Mouse (Mus musculus) heart, adult 2 months (tissue): ENCODE data around the gene Cfb. TPM values are rescaled to one million over a fixed set of nuclear protein-coding genes. Genes with fewer than 3 reads are reported as not detected.
A peak's percentile ranks its signal among the peaks of the same experiment; 100 is the strongest.

Experiments used
- DNase-seq, 2 experiments: peaks; one replicate each; pipeline ENCODE4 v3.0.0; 2021
- H3K27ac ChIP-seq: fragments of 200-600 bp; 2 replicates; pipeline ENCODE4 v1.8.1; 2022
- H3K27me3 ChIP-seq: fragments of 200-500 bp; 2 replicates; pipeline ENCODE4 v1.6.1; 2012; ENCODE audit warnings: mild to moderate bottlenecking, low read length, inconsistent platforms, mixed read lengths; ENCODE audit not compliant: control insufficient read depth, insufficient read depth
- H3K36me3 ChIP-seq: fragments of 200-500 bp; 2 replicates; pipeline ENCODE4 v1.6.1; 2012; ENCODE audit warnings: low read length, inconsistent platforms; ENCODE audit not compliant: control insufficient read depth, insufficient read depth
- H3K4me1 ChIP-seq: fragments of 200-500 bp; 2 replicates; pipeline ENCODE4 v1.6.1; 2011; ENCODE audit warnings: low read length; ENCODE audit not compliant: control insufficient read depth, insufficient read depth
- H3K4me3 ChIP-seq: fragments of 200-600 bp; 2 replicates; pipeline ENCODE4 v1.8.1; 2022
- H3K79me2 ChIP-seq: fragments of 200-500 bp; replicated peaks from 2 replicates; pipeline ENCODE4 v1.6.1; 2012; ENCODE audit warnings: mild to moderate bottlenecking, inconsistent platforms, low read length, moderate library complexity, mixed read lengths; ENCODE audit not compliant: control insufficient read depth, insufficient read depth
- H3K9ac ChIP-seq: fragments of 200-500 bp; 2 replicates; pipeline ENCODE4 v1.6.1; 2012; ENCODE audit warnings: low read depth, mild to moderate bottlenecking, control low read depth, inconsistent platforms, low read length, mixed read lengths
- CTCF ChIP-seq: fragments of 200-600 bp; IDR thresholded peaks from 2 replicates; pipeline ENCODE4 v1.8.1; 2022; ENCODE audit warnings: antibody characterized with exemption, mild to moderate bottlenecking, moderate library complexity
- EP300 ChIP-seq: fragments of 200-500 bp; IDR thresholded peaks from 2 replicates; pipeline ENCODE4 v1.6.1; 2011; ENCODE audit warnings: low read depth, low read length, control low read depth; ENCODE audit not compliant: insufficient read depth
- POLR2A ChIP-seq: fragments of 200-500 bp; IDR thresholded peaks from 2 replicates; pipeline ENCODE4 v1.6.1; 2011; ENCODE audit warnings: mild to moderate bottlenecking, low read depth, low read length, control low read depth; ENCODE audit not compliant: insufficient read depth
- WGBS: fragments of 180-500 bp; shearing (Covaris S2); methylation state at CpG from one replicate; pipeline ENCODE4 v1.1.7; 2018; 5-methylcytosine and 5-hydroxymethylcytosine counted together
- intact Hi-C: fragments of 180-260 bp; cut with DNase I; formaldehyde crosslinking; loops from one replicate; pipeline ENCODE4 v1.15.1; 2025
- polyA plus RNA-seq: library from polyadenylated mRNA; depleted of rRNA; stranded (reverse); fragments of >200 nt; gene quantifications from 2 replicates; pipeline ENCODE4 v1.2.3, GENCODE M21; 2012
- total RNA-seq, 2 experiments: library from RNA; stranded (reverse); gene quantifications; 2 replicates each; pipeline ENCODE4 v1.2.3; 2021

Gene Cfb
- total and polyA plus RNA-seq, 3 experiments = 2.6 to 5.7 (median 3.8) TPM

GRCm38 (mm10) chr17:34849722-34850516 lies 12.4 kb downstream of the Cfb start, which contains the start of the genes Skiv2l and Nelfe:
Gene Skiv2l (minus strand): TSS chr17:34850210.
Gene Nelfe (plus strand): TSS chr17:34850391.
- intact Hi-C loops = loop anchor here (1.0 to 10.0 kb wide), 3 partner anchors 13 to 385 kb away; partner anchors contain the start of genes Atp6v1g2, Dxo and Nfkbil1
- H3K9ac ChIP-seq = peak within 1 kb of the TSS; percentile 81
- H3K27me3 ChIP-seq = no peaks in the 10 kb centered on the region
- 1% methylated on average over 65 of the region's 65 CpGs for WGBS
- H3K4me3 ChIP-seq = peak within 1 kb of the TSS; percentile 100
- peak; percentile 98 to 99 for DNase-seq
- no peaks in the 10 kb centered on the region for H3K79me2 ChIP-seq
- H3K4me1 ChIP-seq = peaks cover 3% of the 10 kb centered on the region
- no peaks in the 10 kb centered on the region for H3K36me3 ChIP-seq
- TF ChIP-seq POLR2A (peak; percentile 12; the same call in 1 of the 2 replicates), EP300 (no peak), CTCF (peak; percentile 53)
- H3K27ac ChIP-seq = peak within 1 kb of the TSS; percentile 74

DNA sequence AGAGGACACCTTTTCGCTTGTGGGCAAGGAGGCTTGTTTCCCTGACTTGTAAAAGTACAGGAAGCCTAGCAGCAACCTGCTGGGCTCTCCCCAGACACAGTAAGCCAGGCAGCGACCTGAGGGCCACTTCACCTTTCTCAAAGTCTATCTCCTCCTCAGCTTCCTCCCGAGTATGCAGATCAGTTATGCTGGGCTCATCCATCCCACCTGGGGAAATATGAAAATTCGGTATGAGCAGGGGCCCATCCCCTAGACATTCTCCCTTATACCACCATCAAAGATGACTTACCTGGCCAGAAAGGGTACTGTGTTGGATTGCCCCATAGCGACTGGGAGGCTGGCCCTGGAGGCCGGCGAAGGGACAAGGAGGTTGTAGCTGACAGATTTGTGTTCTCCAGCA lies 14.7 kb downstream of the Cfb start:
- no peak overlapping the region for H3K4me3 ChIP-seq
- whole genome bisulfite sequencing = 94% methylated on average over 7 of the region's 7 CpGs
- TF ChIP-seq CTCF (no peak), EP300 (no peak), POLR2A (no peak)

DNA sequence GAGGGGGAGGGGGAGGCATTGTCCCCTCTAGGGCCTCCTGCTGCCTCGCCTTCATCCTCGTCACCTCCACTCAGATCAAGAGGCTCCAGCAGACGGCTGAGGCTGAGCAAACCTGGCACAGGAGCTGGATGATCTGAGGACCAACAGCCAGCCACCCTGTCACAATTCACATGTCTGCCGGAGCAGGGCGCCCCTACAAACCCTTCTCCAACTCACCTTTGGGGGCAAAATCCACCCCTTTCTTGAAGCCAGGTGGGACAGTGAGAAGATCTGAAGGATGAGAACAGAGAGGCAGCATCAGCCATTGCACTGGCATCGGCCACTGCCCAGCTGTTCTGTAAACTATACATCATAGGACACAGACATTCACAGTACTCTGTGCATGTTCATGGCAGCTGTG lies 15.1 kb downstream of the Cfb start:
- Histone ChIP-seq H3K36me3 (no peaks in the 10 kb centered on the region), H3K4me1 (peaks cover 3% of the 10 kb centered on the region), H3K79me2 (no peaks in the 10 kb centered on the region), H3K27ac (no peak overlapping the region), H3K4me3 (no peak overlapping the region), H3K27me3 (no peaks in the 10 kb centered on the region), H3K9ac (no peak overlapping the region)
- WGBS = 92% methylated on average over 6 of the region's 6 CpGs
- intact Hi-C loops = no loop called here
- no peak for DNase-seq
- TF ChIP-seq POLR2A (no peak), CTCF (no peak), EP300 (no peak)

More for the DNA sequence above, 14.7 kb downstream of the Cfb start:
- no peaks in the 10 kb centered on the region for H3K79me2 ChIP-seq
- H3K36me3 ChIP-seq = no peaks in the 10 kb centered on the region
- intact Hi-C loops = no loop called here
- no peak overlapping the region for H3K9ac ChIP-seq
- DNase-seq = no peak
- no peak overlapping the region for H3K27ac ChIP-seq
- H3K4me1 ChIP-seq = peaks cover 3% of the 10 kb centered on the region
- no peaks in the 10 kb centered on the region for H3K27me3 ChIP-seq

DNA sequence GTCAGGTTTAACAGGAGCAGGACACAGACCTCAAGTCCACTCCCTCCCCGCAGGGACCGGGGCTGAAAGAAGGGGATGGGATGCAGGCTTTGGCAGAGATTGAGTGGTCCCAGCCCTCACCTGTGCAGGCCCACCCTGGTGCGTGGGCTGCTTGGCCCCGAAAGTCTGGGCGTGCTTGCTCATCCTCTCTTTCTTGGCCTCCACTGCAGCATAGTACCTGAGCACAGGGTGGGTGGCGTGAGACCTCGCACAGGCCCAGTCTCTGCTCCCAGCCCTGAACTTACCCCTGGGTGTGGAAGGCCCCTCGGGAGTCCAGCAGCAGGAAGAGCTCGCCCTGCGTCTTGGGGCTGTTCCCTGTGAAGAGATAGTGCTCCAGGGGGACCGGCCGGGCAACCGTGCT lies 17.4 kb downstream of the Cfb start:
- peaks cover 3% of the 10 kb centered on the region for H3K4me1 ChIP-seq
- H3K27me3 ChIP-seq = no peaks in the 10 kb centered on the region
- no peaks in the 10 kb centered on the region for H3K36me3 ChIP-seq
- no peak overlapping the region for H3K9ac ChIP-seq
- WGBS = 87% methylated on average over 13 of the region's 13 CpGs
- H3K79me2 ChIP-seq = no peaks in the 10 kb centered on the region
- no peak overlapping the region for H3K27ac ChIP-seq
- intact Hi-C loops = no loop called here
- no peak overlapping the region for H3K4me3 ChIP-seq
- DNase-seq = no peak
- TF ChIP-seq POLR2A (no peak), EP300 (no peak), CTCF (no peak)

GRCm38 (mm10) chr17:34840736-34841307 lies 21.5 kb downstream of the Cfb start:
- DNase-seq = no peak
- Histone ChIP-seq H3K36me3 (no peaks in the 10 kb centered on the region), H3K27me3 (no peaks in the 10 kb centered on the region), H3K9ac (no peak overlapping the region), H3K79me2 (peaks cover 2% of the 10 kb centered on the region; the same call in 1 of the 2 replicates), H3K4me1 (peaks cover 3% of the 10 kb centered on the region), H3K4me3 (no peak overlapping the region), H3K27ac (no peak overlapping the region)
- TF ChIP-seq EP300 (no peak), POLR2A (no peak), CTCF (no peak)
- intact Hi-C loops = no loop called here
- 82% methylated on average over 6 of the region's 6 CpGs for WGBS
